In the genomic region with DNA sequence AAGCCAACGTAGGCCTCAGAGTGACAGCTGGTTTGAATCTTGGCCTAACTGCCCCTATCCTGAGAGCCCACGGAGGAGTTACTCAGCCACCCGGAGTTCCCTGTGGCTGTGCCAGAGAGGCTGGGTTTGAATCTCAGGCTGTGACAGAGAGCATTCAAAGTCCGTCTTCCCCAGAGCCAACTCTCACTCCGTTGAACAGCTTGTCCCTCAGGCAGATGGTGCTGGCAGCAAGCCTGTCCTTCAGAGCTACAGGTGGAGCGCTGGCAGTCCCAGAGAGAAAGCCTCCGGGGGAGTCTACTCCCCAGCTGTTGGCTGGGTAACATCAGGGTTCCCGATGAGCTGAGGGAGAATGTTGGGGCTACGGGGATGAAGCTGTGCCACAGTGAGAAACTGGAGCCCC, we compare ENCODE assay signal across 9 mouse cellular contexts.
DNase-seq lines count a peak whose midpoint lies in the region; ATAC-seq and TF ChIP-seq lines count a peak whose summit lies in the region.
"Had no signal": no experiment of that assay in that cellular context is flagged by ENCODE, and none has a peak within 500 bp of the region (broad histone marks: within the 10 kb centered on the region; RNA-seq: fewer than 3 reads in every experiment).

No protein-coding gene starts in this region.

- peak; percentile 78 for DNase-seq in hindbrain, postnatal 0 days (ENCODE audit: low spot score)
- DNase-seq in cerebellum, adult 8-10 months = peak; percentile 64
- DNase-seq in frontal cortex, postnatal 14 days (ENCODE audit: low spot score in 2 of 2) = peak; percentile 55 to 64
- peak; percentile 67 to 70 for DNase-seq in left cerebral cortex, postnatal 14 days (ENCODE audit: low spot score in 2 of 2)
- DNase-seq in liver = no peak
- no peak for DNase-seq in lung, postnatal 25 days (ENCODE audit: low spot score)
- DNase-seq in stomach, postnatal 0 days (ENCODE audit: low spot score) = no peak

- 43% methylated on average over 9 of the region's 9 CpGs for WGBS in hindbrain, postnatal 0 days
- 68% methylated on average over 9 of the region's 9 CpGs for WGBS in hindbrain, embryonic 13.5 days
- WGBS in stomach, postnatal 0 days = 67% methylated on average over 9 of the region's 9 CpGs

- TF ChIP-seq CTCF in hindbrain, postnatal 0 days (IDR thresholded peaks at IDR 0.05; ENCODE audit: low read depth) = no peak
- TF ChIP-seq CTCF in stomach, postnatal 0 days (IDR thresholded peaks at IDR 0.05; ENCODE audit: low read depth) = no peak

- H3K9me3 ChIP-seq in hindbrain, postnatal 0 days (ENCODE audit: low read length) = no peaks in the 10 kb centered on the region
- no peaks in the 10 kb centered on the region for H3K9me3 ChIP-seq in hindbrain, embryonic 13.5 days
- no peaks in the 10 kb centered on the region for H3K9me3 ChIP-seq in stomach, postnatal 0 days (ENCODE audit: control insufficient read depth, low read length)

- no peak for TF ChIP-seq EP300 in stomach, postnatal 0 days (optimal IDR thresholded peaks at IDR 0.05)

- no peak overlapping the region for H3K4me3 ChIP-seq in hindbrain, postnatal 0 days (ENCODE audit: low read length)
- no peak overlapping the region for H3K4me3 ChIP-seq in hindbrain, embryonic 13.5 days
- H3K4me3 ChIP-seq in stomach, postnatal 0 days (ENCODE audit: low read depth, low read length) = no peak overlapping the region

- intact Hi-C loops in left cerebral cortex, postnatal 14 days (cut with DNase I) = loop anchor here (5.0 kb wide), 1 partner anchor 75 kb away; a partner anchor contains a TSS

- no peak overlapping the region for H3K4me2 ChIP-seq in hindbrain, postnatal 0 days (ENCODE audit: low read depth, low read length)
- H3K4me2 ChIP-seq in hindbrain, embryonic 13.5 days = no peak overlapping the region
- no peak overlapping the region for H3K4me2 ChIP-seq in stomach, postnatal 0 days (replicated peaks; ENCODE audit: low read depth)
- H3K4me2 ChIP-seq: hindbrain, embryonic 14.5 days had no signal

- peaks cover 10% of the 10 kb centered on the region; the same call in 1 of the 2 replicates for H3K4me1 ChIP-seq in hindbrain, postnatal 0 days (ENCODE audit: insufficient read depth, low read length)
- peaks cover 39% of the 10 kb centered on the region for H3K4me1 ChIP-seq in hindbrain, embryonic 13.5 days (replicated peaks)
- no peaks in the 10 kb centered on the region for H3K4me1 ChIP-seq in stomach, postnatal 0 days (replicated peaks; ENCODE audit: control insufficient read depth, insufficient read depth)

- no peaks in the 10 kb centered on the region for H3K27me3 ChIP-seq in hindbrain, postnatal 0 days (ENCODE audit: insufficient read depth, low read length)
- H3K27me3 ChIP-seq in hindbrain, embryonic 13.5 days = no peaks in the 10 kb centered on the region
- H3K27me3 ChIP-seq in stomach, postnatal 0 days (ENCODE audit: control insufficient read depth, insufficient read depth, low read length) = no peaks in the 10 kb centered on the region

- H3K9ac ChIP-seq in hindbrain, postnatal 0 days (replicated peaks; ENCODE audit: low read length) = no peak overlapping the region
- H3K9ac ChIP-seq in hindbrain, embryonic 13.5 days = no peak overlapping the region
- no peak overlapping the region for H3K9ac ChIP-seq in stomach, postnatal 0 days (ENCODE audit: low read length)
- H3K9ac ChIP-seq: hindbrain, embryonic 14.5 days had no signal

- no peak overlapping the region for H3K27ac ChIP-seq in hindbrain, postnatal 0 days
- H3K27ac ChIP-seq in hindbrain, embryonic 13.5 days = no peak overlapping the region
- no peak overlapping the region for H3K27ac ChIP-seq in stomach, postnatal 0 days (replicated peaks)
- H3K27ac ChIP-seq: hindbrain, embryonic 14.5 days had no signal

- ATAC-seq in hindbrain, postnatal 0 days = peak; percentile 80
- no peak for ATAC-seq in hindbrain, embryonic 13.5 days (ENCODE audit: low FRiP score)
- ATAC-seq in stomach, postnatal 0 days (ENCODE audit: low FRiP score, low TSS enrichment) = no peak

- H3K36me3 ChIP-seq in hindbrain, postnatal 0 days (ENCODE audit: insufficient read depth, low read length) = no peaks in the 10 kb centered on the region
- H3K36me3 ChIP-seq in hindbrain, embryonic 13.5 days = no peaks in the 10 kb centered on the region
- H3K36me3 ChIP-seq in stomach, postnatal 0 days (ENCODE audit: control insufficient read depth, insufficient read depth, low read length) = no peaks in the 10 kb centered on the region

Comparison
In these comparisons a context has a peak if more than half of its experiments do, and no peak if none do; other contexts are left out.
1. DNase-seq: peak in hindbrain, postnatal 0 days (single experiment), cerebellum, adult 8-10 months (single experiment), frontal cortex, postnatal 14 days (2 of 2) and left cerebral cortex, postnatal 14 days (2 of 2); none in liver (single experiment), lung, postnatal 25 days (single experiment) and stomach, postnatal 0 days (single experiment).